Mouse (Mus musculus) right cerebral cortex, postnatal 25 days (tissue): ENCODE data around the gene 2310039H08Rik.

Source experiments
- DNase-seq: peaks from one replicate; pipeline ENCODE4 v3.0.0; 2022

The 2310039H08Rik gene

GRCm38 (mm10) chr17:46812442-46812841 is 40.0 kb downstream of the 2310039H08Rik start:
- no peak for DNase-seq

- no peak for DNase-seq
Observed at GRCm38 (mm10) chr17:46813637-46814036, 41.2 kb downstream of the 2310039H08Rik start.

- DNase-seq = no peak
Observed at GRCm38 (mm10) chr17:46814497-46814896, 42.1 kb downstream of the 2310039H08Rik start.

GRCm38 (mm10) chr17:46816306-46816705 is 43.9 kb downstream of the 2310039H08Rik start:
- DNase-seq = no peak

- no peak for DNase-seq
Observed at GRCm38 (mm10) chr17:46817734-46818158, 45.3 kb downstream of the 2310039H08Rik start.

GRCm38 (mm10) chr17:46820628-46821027 is 48.2 kb downstream of the 2310039H08Rik start:
- DNase-seq = no peak
